ENCODE assay signal across 11 mouse cellular contexts in the genomic region with DNA sequence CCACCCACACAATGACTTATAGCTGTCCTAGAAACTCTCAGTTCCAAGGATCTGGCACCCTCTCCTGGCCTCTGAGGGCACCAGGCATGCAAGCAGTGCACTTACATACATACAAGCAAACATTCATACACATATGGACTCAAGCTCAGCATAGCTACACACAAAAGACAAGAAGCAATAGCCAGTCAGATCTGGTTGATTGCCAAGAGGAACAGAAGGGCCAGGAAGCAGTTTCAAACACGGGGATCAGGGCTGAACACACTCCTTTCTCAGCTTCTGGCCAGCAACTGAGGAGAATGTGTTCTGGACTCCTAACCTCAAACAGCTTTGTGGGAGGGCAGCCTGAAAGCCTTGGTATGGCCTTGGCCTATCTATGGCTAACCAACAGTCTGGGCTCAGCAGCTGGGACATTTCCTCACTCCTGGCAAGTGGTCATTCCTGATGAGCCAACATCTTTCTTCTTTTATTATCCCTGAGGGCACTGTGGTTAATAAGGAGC. TPM values are rescaled to one million over a fixed set of nuclear protein-coding genes. Genes with fewer than 3 reads are reported as not detected.
DNase-seq lines count a peak whose midpoint lies in the region; ATAC-seq and TF ChIP-seq lines count a peak whose summit lies in the region.
"Had no signal": no experiment of that assay in that cellular context is flagged by ENCODE, and none has a peak within 500 bp of the region (broad histone marks: within the 10 kb centered on the region; RNA-seq: fewer than 3 reads in every experiment).

No protein-coding gene starts in this region.

- ATAC-seq in lung, embryonic 14.5 days (ENCODE audit: insufficient read depth), result no peak
- no peak for ATAC-seq in activated CD4-positive, CD25-positive, alpha-beta regulatory T cell, adult 4 months

- peaks cover 19 to 35% of the 10 kb centered on the region in 2 experiments for H3K4me1 ChIP-seq in MEL (ENCODE audit: control insufficient read depth in 1 of 2, insufficient read depth in 2 of 2, low read length in 2 of 2)
- H3K4me1 ChIP-seq in lung, embryonic 14.5 days (ENCODE audit: insufficient read depth), result no peaks in the 10 kb centered on the region; the same call in 1 of the 2 replicates

- no peak overlapping the region for H3K4me3 ChIP-seq in MEL (ENCODE audit: control insufficient read depth in 1 of 2, insufficient read depth in 1 of 2, low read depth in 2 of 2, low read length in 2 of 2)
- H3K4me3 ChIP-seq in lung, embryonic 14.5 days (ENCODE audit: low read depth, low read length), result no peak overlapping the region

- no peak overlapping the region for H3K4me2 ChIP-seq in lung, embryonic 14.5 days

- WGBS in lung, embryonic 14.5 days, result 36% methylated on average over 1 of the region's 1 CpGs

- TF ChIP-seq RAD21 in MEL (IDR thresholded peaks at IDR 0.05; ENCODE audit: low read depth, low read length), result peak; percentile 62

- TF ChIP-seq CTCF in MEL (IDR thresholded peaks at IDR 0.05 in 2 of 3, conservative IDR thresholded peaks at IDR 0.05 in 1 of 3; ENCODE audit: control insufficient read depth in 1 of 3, insufficient read depth in 1 of 3, low read depth in 2 of 3, low read length in 3 of 3, poor library complexity in 1 of 3, severe bottlenecking in 1 of 3), result peak; percentile 34 to 61 (median 53); a peak in 5 of 6 replicates
- TF ChIP-seq CTCF in lung, embryonic 14.5 days (IDR thresholded peaks at IDR 0.05; ENCODE audit: low read depth), result no peak

- H3K27ac ChIP-seq in MEL (ENCODE audit: control insufficient read depth, low read depth, low read length), result peak overlapping the region; percentile 3; the same call in 1 of the 2 replicates
- no peak overlapping the region for H3K27ac ChIP-seq in lung, embryonic 14.5 days (ENCODE audit: low read depth)
- H3K27ac ChIP-seq: macrophage had no signal

- H3K9ac ChIP-seq in MEL (ENCODE audit: control insufficient read depth, low read depth, low read length, poor library complexity, severe bottlenecking), result no peak overlapping the region
- no peak overlapping the region for H3K9ac ChIP-seq in lung, embryonic 14.5 days

- H3K79me2 ChIP-seq in MEL (ENCODE audit: control insufficient read depth, insufficient read depth, low read length, poor library complexity), result peaks cover 35% of the 10 kb centered on the region

- no peaks in the 10 kb centered on the region for H3K9me3 ChIP-seq in MEL (replicated peaks; ENCODE audit: insufficient read depth, low read length)
- H3K9me3 ChIP-seq in lung, embryonic 14.5 days (ENCODE audit: low read depth, low read length), result no peaks in the 10 kb centered on the region

- H3K27me3 ChIP-seq in MEL (ENCODE audit: control insufficient read depth in 1 of 2, insufficient read depth in 2 of 2, low read length in 2 of 2), result no peaks in the 10 kb centered on the region
- no peaks in the 10 kb centered on the region for H3K27me3 ChIP-seq in lung, embryonic 14.5 days (ENCODE audit: insufficient read depth, low read length)
- H3K27me3 ChIP-seq: CH12.LX had no signal

- no peak; a peak in 3 of 4 replicates for TF ChIP-seq EP300 in MEL (IDR thresholded peaks at IDR 0.05; ENCODE audit: low read depth in 1 of 2, low read length in 2 of 2)

- peak; percentile 90 for DNase-seq in heart, adult 11 months
- DNase-seq in heart, postnatal 4 days, result no peak
- peak; percentile 67 for DNase-seq in MEL (ENCODE audit: low read depth, low spot score)
- DNase-seq in cerebellum, postnatal 36 days, result peak; percentile 39 to 54
- DNase-seq in lung, embryonic 14.5 days, result peak; percentile 13
- DNase-seq in left cerebral cortex, adult 18-20 months (ENCODE audit: low spot score in 2 of 2), result no peak
- no peak for DNase-seq in right cerebral cortex, postnatal 14 days
- DNase-seq: embryo, embryonic 11 days had no signal

- H3K36me3 ChIP-seq in MEL (ENCODE audit: control insufficient read depth in 1 of 2, insufficient read depth in 2 of 2, low read length in 2 of 2), result peaks cover 0 to 34% of the 10 kb centered on the region in 2 experiments; a peak in 3 of 4 replicates
- H3K36me3 ChIP-seq in lung, embryonic 14.5 days (ENCODE audit: insufficient read depth), result no peaks in the 10 kb centered on the region

- TF ChIP-seq POLR2A in MEL (IDR thresholded peaks at IDR 0.05; ENCODE audit: control insufficient read depth in 1 of 2, insufficient read depth in 1 of 2, low read depth in 1 of 2, low read length in 2 of 2, poor library complexity in 1 of 2), result no peak

TF ChIP-seq in MEL, 35 proteins besides CTCF, POLR2A, EP300 and RAD21:
- TF ChIP-seq MAFK (IDR thresholded peaks at IDR 0.05; ENCODE audit: borderline replicate concordance, low read depth, low read length), result no peak
- no peak for TF ChIP-seq CHD1 (IDR thresholded peaks at IDR 0.05; ENCODE audit: low read depth, low read length)
- peak; percentile 47; the same call in 1 of the 2 replicates for TF ChIP-seq SIN3A (IDR thresholded peaks at IDR 0.05; ENCODE audit: low read length)
- TF ChIP-seq MXI1 (IDR thresholded peaks at IDR 0.05; ENCODE audit: low read depth, low read length), result no peak
- TF ChIP-seq ZKSCAN1 (IDR thresholded peaks at IDR 0.05; ENCODE audit: low read depth, low read length), result no peak
- no peak for TF ChIP-seq USF2 (IDR thresholded peaks at IDR 0.05; ENCODE audit: borderline replicate concordance in 1 of 2, insufficient read depth in 1 of 2, low read depth in 1 of 2, low read length in 2 of 2)
- TF ChIP-seq MYC (IDR thresholded peaks at IDR 0.05; ENCODE audit: low read depth, low read length), result no peak
- no peak for TF ChIP-seq NRF1 (IDR thresholded peaks at IDR 0.05; ENCODE audit: insufficient read depth, low read depth, low read length, poor library complexity, severe bottlenecking)
- 0 out of 2 replicates have a peak, but pooled peaks have one; percentile 34 for TF ChIP-seq GATA1 (IDR thresholded peaks at IDR 0.05; ENCODE audit: low read depth, low read length)
- no peak for TF ChIP-seq ELF1 (IDR thresholded peaks at IDR 0.05; ENCODE audit: low read depth, low read length)
- no peak for TF ChIP-seq ZC3H11A (IDR thresholded peaks at IDR 0.05; ENCODE audit: low read depth, low read length)
- peak; percentile 52 for TF ChIP-seq SMC3 (IDR thresholded peaks at IDR 0.05; ENCODE audit: low read depth, low read length)
- TF ChIP-seq USF1 (IDR thresholded peaks at IDR 0.05; ENCODE audit: low read depth, low read length), result no peak

RNA-seq across cellular contexts. Expression of gene Ppfia1, which starts 25.8 kb away (rescaled TPM):
- total RNA-seq in heart, postnatal 4 days (2021), result 10 to 100 TPM; 94.6 to 99.9 TPM
- total RNA-seq in MEL (2012; rRNA removed), result 38.5 and 43.1 TPM in 2 replicates
- 10 to 100 TPM in 1 of 2 experiments, not detected in 1; 53.1 TPM for polyA plus RNA-seq in MEL (2012; ENCODE audit: insufficient read depth in 1 of 2, insufficient read length in 2 of 2, low read depth in 1 of 2, low replicate concordance in 2 of 2, missing spikeins in 1 of 2)
- polyA plus RNA-seq in lung, embryonic 14.5 days (2014; fragmentation: Nextera tagmentation; extraction: Ambion mirVana), result 42.7 and 47.6 TPM in 2 replicates
- 10 to 100 TPM; 28.9 to 37.6 TPM for total RNA-seq in left cerebral cortex, adult 18-20 months (2021)
- 10 to 100 TPM; 24.3 to 24.7 TPM for polyA plus RNA-seq in activated CD4-positive, CD25-positive, alpha-beta regulatory T cell, adult 4 months (2017; shearing (Covaris generic))

RNA-seq across cellular contexts. Expression of gene Fadd, which starts 54.5 kb away (rescaled TPM):
- total RNA-seq in heart, postnatal 4 days (2021), result 10 to 100 TPM; 16.6 to 16.7 TPM
- total RNA-seq in MEL (2012; rRNA removed), result 6.3 and 7.2 TPM in 2 replicates
- polyA plus RNA-seq in MEL (2012; ENCODE audit: insufficient read depth in 1 of 2, insufficient read length in 2 of 2, low read depth in 1 of 2, low replicate concordance in 2 of 2, missing spikeins in 1 of 2), result 10 to 100 TPM in 1 of 2 experiments, not detected in 1; 11.6 TPM
- 12.8 and 13.4 TPM in 2 replicates for polyA plus RNA-seq in lung, embryonic 14.5 days (2014; fragmentation: Nextera tagmentation; extraction: Ambion mirVana)
- total RNA-seq in left cerebral cortex, adult 18-20 months (2021), result 1 to 10 TPM; 2.2 to 2.3 TPM
- 1 to 10 TPM; 6.2 to 6.6 TPM for polyA plus RNA-seq in activated CD4-positive, CD25-positive, alpha-beta regulatory T cell, adult 4 months (2017; shearing (Covaris generic))

RNA-seq across cellular contexts. Expression of gene Cttn, which starts 57.0 kb away (rescaled TPM):
- total RNA-seq in heart, postnatal 4 days (2021), result 10 to 100 TPM; 88.0 to 93.4 TPM
- 35.5 and 38.4 TPM in 2 replicates for total RNA-seq in MEL (2012; rRNA removed)
- 10 to 100 TPM in 1 of 2 experiments, not detected in 1; 95.0 TPM for polyA plus RNA-seq in MEL (2012; ENCODE audit: insufficient read depth in 1 of 2, insufficient read length in 2 of 2, low read depth in 1 of 2, low replicate concordance in 2 of 2, missing spikeins in 1 of 2)
- 161 and 170 TPM in 2 replicates for polyA plus RNA-seq in lung, embryonic 14.5 days (2014; fragmentation: Nextera tagmentation; extraction: Ambion mirVana)
- total RNA-seq in left cerebral cortex, adult 18-20 months (2021), result 100 to 1,000 TPM in 1 of 2 experiments, 10 to 100 TPM in 1; 91.7 to 103 TPM
- 1 to 10 TPM; 2.8 to 4.2 TPM for polyA plus RNA-seq in activated CD4-positive, CD25-positive, alpha-beta regulatory T cell, adult 4 months (2017; shearing (Covaris generic))

Comparison
In these comparisons a context has a peak if more than half of its experiments do, and no peak if none do; other contexts are left out.
1. DNase-seq: peak in heart, adult 11 months (single experiment), MEL (single experiment), cerebellum, postnatal 36 days (2 of 2) and lung, embryonic 14.5 days (single experiment); none in heart, postnatal 4 days (single experiment), left cerebral cortex, adult 18-20 months (0 of 2) and right cerebral cortex, postnatal 14 days (single experiment).